Mouse (Mus musculus) left cerebral cortex, adult 2 months (tissue): Measurements from ENCODE around the gene Megf6. TPM values are rescaled to one million over a fixed set of nuclear protein-coding genes. Genes with fewer than 3 reads are reported as not detected.

Experiments used
- DNase-seq, 2 experiments: peaks; one replicate each; pipeline ENCODE4 v3.0.0; 2021 to 2022; ENCODE audit warnings: low spot score in 2 of 2, mixed read lengths in 1 of 2; ENCODE audit errors: extremely low spot score in 1 of 2
- H3K27ac ChIP-seq: fragments of 200-600 bp; 2 replicates; pipeline ENCODE4 v1.8.1; 2022
- H3K4me3 ChIP-seq: fragments of 200-600 bp; 2 replicates; pipeline ENCODE4 v1.8.1; 2022
- CTCF ChIP-seq: fragments of 200-600 bp; IDR thresholded peaks from 2 replicates; pipeline ENCODE4 v1.8.1; 2022; ENCODE audit warnings: antibody characterized with exemption, mild to moderate bottlenecking, moderate library complexity
- intact Hi-C: fragments of 180-260 bp; cut with DNase I; formaldehyde crosslinking; loops from one replicate; pipeline ENCODE4 v1.15.1; 2025
- total RNA-seq, 2 experiments: library from RNA; stranded (reverse); gene quantifications; 2 replicates each; pipeline ENCODE4 v1.2.3; 2021

Megf6 gene
- total RNA-seq, 2 experiments from 2014 or later, result 4.3 to 5.5 TPM

DNA sequence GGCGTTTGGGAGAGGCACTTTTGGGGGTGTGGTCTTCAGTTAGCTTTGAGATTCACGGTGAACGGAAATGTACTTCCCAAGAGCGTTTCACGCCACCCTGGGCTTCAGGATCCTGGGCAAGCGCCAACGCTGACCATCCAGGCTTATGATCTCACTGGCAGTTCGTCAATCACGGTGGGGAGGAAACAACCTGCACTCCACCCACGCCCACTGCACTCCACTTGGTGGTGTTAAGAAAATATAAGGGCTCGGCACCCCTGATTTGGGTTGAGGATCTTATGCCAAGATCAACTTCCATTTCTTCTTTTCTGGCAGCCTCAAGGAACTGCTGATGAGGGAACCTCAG lies 143.1 kb downstream of the Megf6 start:
- TF ChIP-seq CTCF, result no peak
- H3K27ac ChIP-seq, result peak overlapping the region; percentile 66; the same call in 1 of the 2 replicates
- intact Hi-C loops, result no loop called here
- H3K4me3 ChIP-seq, result no peak overlapping the region
- no peak for DNase-seq

Other genes with a start within 250 kb of the Megf6 start
- gene A430005L14Rik, start 213.5 kb upstream of the Megf6 start, total RNA-seq, result 10 to 100 TPM; 24.5 to 24.9 TPM
- 10 to 100 TPM; 15.1 to 17.9 TPM for gene Dffb, start 195.6 kb upstream of the Megf6 start, total RNA-seq
- gene Cep104, start 195.5 kb upstream of the Megf6 start, total RNA-seq, result 10 to 100 TPM; 33.6 to 34.4 TPM
- 10 to 100 TPM; 56.9 to 79.2 TPM for gene Lrrc47, start 159.0 kb upstream of the Megf6 start, total RNA-seq
- gene Smim1, start 144.5 kb upstream of the Megf6 start, total RNA-seq, result 10 to 100 TPM in 1 of 2 experiments, 1 to 10 TPM in 1; 7.6 to 11.7 TPM
- gene Ccdc27, start 128.1 kb upstream of the Megf6 start, total RNA-seq, result not detected
- 1 to 10 TPM in 1 of 2 experiments, under 1 TPM in 1; 0.41 to 1.1 TPM for gene Trp73, start 30.5 kb upstream of the Megf6 start, total RNA-seq
- 10 to 100 TPM; 29.4 to 35.2 TPM for gene Wrap73, start 28.4 kb upstream of the Megf6 start, total RNA-seq
- gene Tprgl, start 10.1 kb upstream of the Megf6 start, total RNA-seq, result 100 to 1,000 TPM; 162 to 168 TPM
- under 1 TPM; 0.34 to 0.63 TPM for gene Arhgef16, start 130.9 kb downstream of the Megf6 start, total RNA-seq
- gene B230104I21Rik, start 165.4 kb downstream of the Megf6 start, total RNA-seq, result not detected